Mouse (Mus musculus) heart, postnatal 0 days (tissue): ENCODE measurements at regions not wholly inside any gene's neighbourhood (a gene's known extent, or its start where the extent isn't known, plus 50 kb on each side); places are given as distances from the start of the nearest gene placed in this dataset.

ENCODE experiments used
- ATAC-seq: fragments of 200-750 bp; cut with Nextera tagmentation; 2 replicates; pipeline ENCODE4 v1.8.0; 2017; ENCODE audit warnings: low read depth, moderate number of reproducible peaks, moderate library complexity; ENCODE audit not compliant: insufficient read depth
- DNase-seq: peaks from one replicate; pipeline ENCODE4 v3.0.0-alpha.2; 2016; ENCODE audit warnings: low spot score
- H3K27ac ChIP-seq: fragments of 300-500 bp; sonication (generic); 2 replicates; pipeline ENCODE4 v1.5.1; 2014; ENCODE audit warnings: low read depth, mild to moderate bottlenecking
- H3K27me3 ChIP-seq: fragments of 300-500 bp; sonication (generic); 2 replicates; pipeline ENCODE4 v1.6.1; 2014; ENCODE audit warnings: low read length, mixed read lengths; ENCODE audit not compliant: control insufficient read depth, insufficient read depth
- H3K36me3 ChIP-seq: fragments of 300-500 bp; sonication (generic); replicated peaks from 2 replicates; pipeline ENCODE4 v1.6.1; 2014; ENCODE audit warnings: low read length, mixed read lengths; ENCODE audit not compliant: control insufficient read depth, insufficient read depth
- H3K4me1 ChIP-seq: fragments of 300-500 bp; sonication (generic); 2 replicates; pipeline ENCODE4 v1.6.1; 2014; ENCODE audit warnings: antibody characterized with exemption; ENCODE audit not compliant: control insufficient read depth, insufficient read depth
- H3K4me2 ChIP-seq: fragments of 300-500 bp; sonication (generic); 2 replicates; pipeline ENCODE4 v1.6.1; 2014; ENCODE audit warnings: low read depth, mild to moderate bottlenecking, low read length, moderate library complexity
- H3K4me3 ChIP-seq: fragments of 300-500 bp; sonication (generic); 2 replicates; pipeline ENCODE4 v1.5.1; 2014; ENCODE audit warnings: low read depth, low read length
- H3K9ac ChIP-seq: fragments of 300-500 bp; sonication (generic); replicated peaks from 2 replicates; pipeline ENCODE4 v1.6.1; 2014; ENCODE audit warnings: low read depth, low read length, mixed read lengths
- H3K9me3 ChIP-seq: fragments of 300-500 bp; sonication (generic); replicated peaks from 2 replicates; pipeline ENCODE4 v1.6.1; 2016; ENCODE audit warnings: low read length; ENCODE audit not compliant: control insufficient read depth
- CTCF ChIP-seq: IDR thresholded peaks from 2 replicates; pipeline ENCODE4 v1.5.1; 2016; ENCODE audit warnings: antibody characterized with exemption, control low read depth, low read depth
- EP300 ChIP-seq: IDR thresholded peaks from 2 replicates; pipeline ENCODE4 v1.6.1; 2016; ENCODE audit warnings: antibody characterized with exemption, low read depth
- WGBS: fragments of 180-500 bp; shearing (Covaris S2); extraction: QIAGEN DNeasy Blood & Tissue Kit; methylation state at CpG from one replicate; pipeline ENCODE4 v1.1.7; 2014; 5-methylcytosine and 5-hydroxymethylcytosine counted together

DNA sequence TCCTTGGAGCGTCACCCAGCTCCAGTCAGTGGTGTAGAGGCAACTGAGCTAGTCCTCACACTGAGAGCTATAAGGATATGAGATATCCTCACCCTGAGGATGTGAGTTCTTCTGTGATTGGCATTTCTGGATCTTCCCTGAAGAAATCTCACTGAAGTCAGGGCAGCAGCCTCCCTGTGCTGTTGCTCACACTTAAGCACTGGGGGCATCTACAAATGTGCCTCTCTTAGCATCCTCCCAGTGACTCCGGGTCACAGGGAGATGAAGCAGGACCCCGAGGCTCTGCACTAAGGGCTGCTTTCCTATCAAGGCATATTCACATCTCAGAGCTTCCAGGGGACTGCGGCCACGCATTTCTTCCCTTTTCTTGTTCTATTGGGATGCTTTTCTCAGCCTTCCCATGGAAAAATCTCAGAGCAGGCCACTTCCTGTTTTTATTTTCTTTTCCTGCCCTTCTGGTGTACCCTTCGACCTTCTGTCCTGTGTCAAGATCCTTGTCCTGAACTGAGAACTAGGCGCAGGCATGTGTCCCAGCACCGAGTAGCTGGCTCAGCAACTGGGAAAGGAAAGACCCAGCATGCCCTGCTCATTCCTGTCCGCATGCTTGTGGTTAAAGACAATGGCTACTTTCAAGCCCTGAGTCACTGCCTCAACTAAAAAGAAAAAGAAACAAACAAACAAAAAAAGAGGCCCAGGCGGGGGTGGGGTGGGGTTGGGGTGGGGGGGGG lies 92.8 kb downstream of the Tomm20 start:
- Histone ChIP-seq H3K4me2 (no peak overlapping the region), H3K36me3 (no peaks in the 10 kb centered on the region), H3K27ac (peak overlapping the region; percentile 70), H3K27me3 (no peaks in the 10 kb centered on the region), H3K4me3 (no peak overlapping the region), H3K9ac (no peak overlapping the region), H3K9me3 (no peaks in the 10 kb centered on the region), H3K4me1 (peaks cover 21% of the 10 kb centered on the region)
- DNase-seq (no peak), ATAC-seq (peak; percentile 30)
- TF ChIP-seq EP300 (0 out of 2 replicates have a peak, but pooled peaks have one; percentile 42), CTCF (no peak)
- WGBS, result 57% methylated on average over 10 of the region's 10 CpGs

DNA sequence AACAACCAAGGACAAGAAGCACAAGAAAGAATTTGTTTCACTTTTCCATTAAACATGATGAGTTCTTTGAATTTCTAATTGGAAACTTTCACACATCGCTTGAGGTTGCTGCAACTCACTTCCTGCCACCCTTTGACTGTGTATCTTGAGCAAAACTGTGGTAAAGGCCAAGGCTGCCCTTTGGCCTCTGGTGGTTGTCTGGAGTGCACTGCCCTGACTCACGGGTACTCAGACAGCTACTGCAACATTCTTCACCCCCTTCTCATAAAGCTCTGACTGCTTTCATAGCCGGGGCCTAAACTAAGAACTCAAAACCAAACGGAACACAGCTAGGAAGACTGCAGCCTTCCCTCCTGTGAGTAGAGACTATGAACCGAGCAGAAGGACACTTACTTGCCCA lies 93.5 kb downstream of the Tomm20 start:
- no peak for ATAC-seq
- Histone ChIP-seq H3K4me2 (no peak overlapping the region), H3K4me1 (peaks cover 24% of the 10 kb centered on the region), H3K4me3 (no peak overlapping the region), H3K27me3 (no peaks in the 10 kb centered on the region), H3K36me3 (no peaks in the 10 kb centered on the region), H3K9ac (no peak overlapping the region), H3K9me3 (no peaks in the 10 kb centered on the region), H3K27ac (peak overlapping the region; percentile 70)
- TF ChIP-seq EP300, result no peak
- no peak for TF ChIP-seq CTCF
- 68% methylated on average over 5 of the region's 5 CpGs for WGBS
- DNase-seq, result no peak

- ATAC-seq (no peak), DNase-seq (no peak)
- TF ChIP-seq CTCF (no peak), EP300 (no peak)
- 80% methylated on average over 3 of the region's 3 CpGs for WGBS
- H3K36me3 ChIP-seq, result no peaks in the 10 kb centered on the region
- no peak overlapping the region for H3K4me2 ChIP-seq
- no peak overlapping the region for H3K4me3 ChIP-seq
- H3K9me3 ChIP-seq, result no peaks in the 10 kb centered on the region
- no peak overlapping the region for H3K9ac ChIP-seq
- H3K27me3 ChIP-seq, result no peaks in the 10 kb centered on the region
- H3K4me1 ChIP-seq, result peaks cover 24% of the 10 kb centered on the region
- H3K27ac ChIP-seq, result peak overlapping the region; percentile 70; the same call in 1 of the 2 replicates
Measured at GRCm38 (mm10) chr8:126851780-126852179, 93.9 kb downstream of the Tomm20 start.

GRCm38 (mm10) chr8:126850189-126850535 lies 95.5 kb downstream of the Tomm20 start:
- Histone ChIP-seq H3K9ac (no peak overlapping the region), H3K27me3 (no peaks in the 10 kb centered on the region), H3K4me2 (no peak overlapping the region), H3K4me3 (no peak overlapping the region), H3K36me3 (no peaks in the 10 kb centered on the region), H3K27ac (peak overlapping the region; percentile 83), H3K4me1 (peaks cover 24% of the 10 kb centered on the region), H3K9me3 (no peaks in the 10 kb centered on the region)
- 43% methylated on average over 1 of the region's 1 CpGs for WGBS
- ATAC-seq (no peak; the same call in 1 of the 2 replicates), DNase-seq (no peak)
- no peak for TF ChIP-seq EP300
- no peak for TF ChIP-seq CTCF

- 38% methylated on average over 9 of the region's 9 CpGs for WGBS
- H3K4me3 ChIP-seq, result no peak overlapping the region
- peak; percentile 78 for ATAC-seq
- H3K9ac ChIP-seq, result no peak overlapping the region
- peaks cover 24% of the 10 kb centered on the region for H3K4me1 ChIP-seq
- H3K4me2 ChIP-seq, result no peak overlapping the region
- peak; percentile 76 for DNase-seq
- no peaks in the 10 kb centered on the region for H3K36me3 ChIP-seq
- no peak for TF ChIP-seq EP300
- peak; percentile 13; the same call in 1 of the 2 replicates for TF ChIP-seq CTCF
- H3K9me3 ChIP-seq, result no peaks in the 10 kb centered on the region
- H3K27me3 ChIP-seq, result no peaks in the 10 kb centered on the region
- peak overlapping the region; percentile 83 for H3K27ac ChIP-seq
Measured at GRCm38 (mm10) chr8:126849411-126850188, 96.0 kb downstream of the Tomm20 start.
